Mouse (Mus musculus) heart, embryonic 14.5 days (tissue): ENCODE results near the gene Cnpy2. TPM values are rescaled to one million over a fixed set of nuclear protein-coding genes. Genes with fewer than 3 reads are reported as not detected.

Source experiments
- ATAC-seq: fragments of 200-750 bp; cut with Nextera tagmentation; 2 replicates; pipeline ENCODE4 v1.8.0; 2017; ENCODE audit warnings: low read depth, moderate TSS enrichment; ENCODE audit not compliant: insufficient number of reproducible peaks, insufficient read depth, low FRiP score
- H3K27ac ChIP-seq, 2 experiments: fragments of 200-500 bp in 1 of 2; fragments of 300-500 bp in 1 of 2; sonication (generic) in 1 of 2; replicated peaks in 1 of 2; 2 replicates each; pipeline ENCODE4 v1.5.1; 2012 to 2014; ENCODE audit warnings: low read depth in 2 of 2, low read length in 2 of 2, control low read depth in 1 of 2, mild to moderate bottlenecking in 1 of 2, mixed read lengths in 1 of 2; ENCODE audit not compliant: control insufficient read depth in 1 of 2, insufficient read depth in 1 of 2
- H3K27me3 ChIP-seq: fragments of 300-500 bp; sonication (generic); 2 replicates; pipeline ENCODE4 v1.6.1; 2014; ENCODE audit warnings: mild to moderate bottlenecking, low read length, control low read depth; ENCODE audit not compliant: control insufficient read depth, insufficient read depth
- H3K36me3 ChIP-seq: fragments of 300-500 bp; sonication (generic); 2 replicates; pipeline ENCODE4 v1.6.1; 2014; ENCODE audit warnings: mild to moderate bottlenecking, control low read depth, low read length, mixed read lengths; ENCODE audit not compliant: control insufficient read depth, insufficient read depth
- H3K4me1 ChIP-seq, 2 experiments: fragments of 200-500 bp in 1 of 2; fragments of 300-500 bp in 1 of 2; sonication (generic) in 1 of 2; 2 replicates each; pipeline ENCODE4 v1.6.1; 2012 to 2014; ENCODE audit warnings: low read length in 2 of 2, control low read depth in 1 of 2, mixed read lengths in 1 of 2; ENCODE audit not compliant: control insufficient read depth in 2 of 2, insufficient read depth in 2 of 2
- H3K4me2 ChIP-seq: fragments of 300-500 bp; sonication (generic); 2 replicates; pipeline ENCODE4 v1.6.1; 2014; ENCODE audit warnings: mild to moderate bottlenecking, low read length
- H3K4me3 ChIP-seq, 2 experiments: fragments of 200-500 bp in 1 of 2; fragments of 300-500 bp in 1 of 2; sonication (generic) in 1 of 2; 2 replicates each; pipeline ENCODE4 v1.5.1; 2012 to 2014; ENCODE audit warnings: low read length in 2 of 2, mild to moderate bottlenecking in 2 of 2, control low read depth in 1 of 2, low read depth in 1 of 2, moderate library complexity in 1 of 2; ENCODE audit not compliant: control insufficient read depth in 1 of 2, insufficient read depth in 1 of 2
- H3K9ac ChIP-seq: fragments of 300-500 bp; sonication (generic); 2 replicates; pipeline ENCODE4 v1.6.1; 2014; ENCODE audit warnings: mild to moderate bottlenecking, low read length
- H3K9me3 ChIP-seq: fragments of 300-500 bp; sonication (generic); 2 replicates; pipeline ENCODE4 v1.6.1; 2016; ENCODE audit warnings: low read length, control low read depth; ENCODE audit not compliant: control insufficient read depth
- WGBS: fragments of 180-500 bp; shearing (Covaris S2); extraction: QIAGEN DNeasy Blood & Tissue Kit; methylation state at CpG from one replicate; pipeline ENCODE4 v1.1.7; 2014; 5-methylcytosine and 5-hydroxymethylcytosine counted together
- polyA plus RNA-seq: library from polyadenylated mRNA; unstranded; fragments of >200 nt; fragmentation: Nextera tagmentation; extraction: Ambion mirVana; gene quantifications from 2 replicates; pipeline ENCODE4 v1.2.1, GENCODE M21; 2014

The Cnpy2 gene
- polyA plus RNA-seq, 1 experiment from 2014 or later: 243 TPM

DNA sequence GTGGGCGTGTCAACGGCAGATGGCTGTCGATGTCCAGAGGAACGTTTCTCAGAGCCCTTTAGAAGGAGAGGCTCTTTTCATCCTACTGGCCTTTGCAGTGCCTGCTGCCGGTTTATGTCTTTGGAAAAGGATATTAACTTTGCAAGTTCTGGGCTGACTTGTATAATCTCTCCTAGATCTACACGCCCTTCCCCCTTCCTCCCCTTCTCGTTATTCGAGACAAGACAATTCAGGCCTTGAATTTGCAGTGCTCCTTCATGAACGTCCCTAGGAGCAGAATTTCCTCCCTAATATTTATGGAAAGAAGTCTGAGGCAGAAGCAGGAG lies 46.9 kb downstream of the Cnpy2 start:
- Histone ChIP-seq H3K4me1 (peaks cover 8 to 16% of the 10 kb centered on the region in 2 experiments), H3K36me3 (peaks cover 13% of the 10 kb centered on the region), H3K9ac (peak overlapping the region; percentile 78), H3K4me3 (peak overlapping the region; percentile 68 to 69), H3K9me3 (no peaks in the 10 kb centered on the region), H3K4me2 (peak overlapping the region; percentile 89), H3K27ac (peak overlapping the region; percentile 88 to 90), H3K27me3 (no peaks in the 10 kb centered on the region)
- no peak for ATAC-seq
- WGBS: 8% methylated on average over 9 of the region's 9 CpGs

DNA sequence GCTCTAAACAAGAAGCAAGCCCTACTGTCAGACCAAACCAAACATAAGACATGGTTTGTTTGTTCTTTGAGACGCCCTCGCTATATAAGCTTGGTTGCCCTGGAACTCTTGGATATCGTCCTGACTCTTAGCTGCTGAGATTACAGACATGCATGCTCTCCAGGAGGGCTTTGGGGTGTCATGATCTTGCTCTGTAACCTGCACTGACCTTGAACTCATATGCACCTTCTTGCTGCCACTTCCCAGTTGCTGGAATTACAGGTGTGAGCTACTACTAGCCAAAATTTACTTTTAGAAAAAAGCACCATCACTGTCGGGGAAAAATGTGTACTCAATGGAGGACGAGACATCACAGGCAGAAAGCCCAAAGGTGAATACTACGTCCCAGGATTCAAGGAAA lies 47.3 kb downstream of the Cnpy2 start:
- peak overlapping the region; percentile 89 for H3K4me2 ChIP-seq
- H3K9me3 ChIP-seq: no peaks in the 10 kb centered on the region
- peak overlapping the region; percentile 68 to 69; a peak in 3 of 4 replicates for H3K4me3 ChIP-seq
- ATAC-seq: no peak
- H3K9ac ChIP-seq: peak overlapping the region; percentile 78
- peak overlapping the region in 1 of 2 experiments; percentile 88; a peak in 3 of 4 replicates for H3K27ac ChIP-seq
- 78% methylated on average over 6 of the region's 6 CpGs for whole genome bisulfite sequencing
- H3K36me3 ChIP-seq: peaks cover 9% of the 10 kb centered on the region
- H3K4me1 ChIP-seq: peaks cover 8 to 16% of the 10 kb centered on the region in 2 experiments
- no peaks in the 10 kb centered on the region for H3K27me3 ChIP-seq

DNA sequence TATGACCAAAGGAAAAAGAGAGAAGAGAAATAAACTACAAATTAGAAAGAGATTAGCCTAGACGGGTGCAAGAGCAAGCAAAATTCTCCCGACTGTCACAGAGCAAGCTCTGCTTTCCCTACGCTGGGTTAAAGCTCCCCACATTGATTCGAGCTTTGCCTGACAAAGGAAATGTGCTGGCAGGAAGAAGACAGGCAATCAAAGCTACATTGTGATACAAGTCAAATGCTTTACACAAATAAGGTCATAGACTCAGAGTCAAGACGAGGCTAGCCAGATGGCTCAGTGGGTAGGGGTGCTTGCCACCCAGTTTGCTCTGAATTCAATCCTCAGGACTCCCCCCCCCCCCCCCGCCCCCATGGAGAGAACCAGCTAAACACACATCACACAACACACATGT lies 47.8 kb downstream of the Cnpy2 start:
- no peak overlapping the region for H3K9ac ChIP-seq
- 60% methylated on average over 5 of the region's 6 CpGs for WGBS

DNA sequence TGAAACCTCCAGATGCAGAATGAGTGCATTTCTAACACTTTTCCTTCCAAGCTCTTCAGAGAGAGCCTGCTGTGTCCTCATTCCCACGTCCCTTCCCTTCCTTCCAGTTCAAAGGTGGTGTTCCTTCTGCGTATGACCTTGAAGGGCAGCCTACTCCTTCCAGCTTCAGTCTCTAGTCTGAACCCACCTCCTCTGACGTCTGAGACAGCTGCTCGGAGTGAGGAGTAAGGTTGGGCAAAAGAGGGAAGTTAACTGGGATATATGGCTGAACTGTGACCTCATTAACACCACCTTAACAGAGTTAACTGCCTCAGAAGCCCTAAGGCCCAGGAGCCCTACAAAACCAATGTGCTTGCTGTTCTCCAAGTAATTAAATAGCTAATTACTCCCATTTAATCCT lies 48.3 kb downstream of the Cnpy2 start:
- Histone ChIP-seq H3K27ac (no peak overlapping the region; a peak in 1 of 4 replicates), H3K4me1 (peaks cover 8 to 16% of the 10 kb centered on the region in 2 experiments), H3K9me3 (no peaks in the 10 kb centered on the region), H3K27me3 (no peaks in the 10 kb centered on the region), H3K36me3 (no peaks in the 10 kb centered on the region), H3K4me2 (no peak overlapping the region), H3K9ac (no peak overlapping the region), H3K4me3 (no peak overlapping the region)
- 56% methylated on average over 4 of the region's 4 CpGs for WGBS
- ATAC-seq: no peak

More for the DNA sequence above, 47.8 kb downstream of the Cnpy2 start:
- Histone ChIP-seq H3K4me3 (no peak overlapping the region), H3K36me3 (peaks cover 6% of the 10 kb centered on the region), H3K27me3 (no peaks in the 10 kb centered on the region), H3K27ac (0 out of 4 replicates have a peak overlapping the region, but pooled peaks of 1 of the 2 experiments have one; percentile 88), H3K4me1 (peaks cover 8 to 16% of the 10 kb centered on the region in 2 experiments), H3K9me3 (no peaks in the 10 kb centered on the region), H3K4me2 (no peak overlapping the region)
- ATAC-seq: no peak

DNA sequence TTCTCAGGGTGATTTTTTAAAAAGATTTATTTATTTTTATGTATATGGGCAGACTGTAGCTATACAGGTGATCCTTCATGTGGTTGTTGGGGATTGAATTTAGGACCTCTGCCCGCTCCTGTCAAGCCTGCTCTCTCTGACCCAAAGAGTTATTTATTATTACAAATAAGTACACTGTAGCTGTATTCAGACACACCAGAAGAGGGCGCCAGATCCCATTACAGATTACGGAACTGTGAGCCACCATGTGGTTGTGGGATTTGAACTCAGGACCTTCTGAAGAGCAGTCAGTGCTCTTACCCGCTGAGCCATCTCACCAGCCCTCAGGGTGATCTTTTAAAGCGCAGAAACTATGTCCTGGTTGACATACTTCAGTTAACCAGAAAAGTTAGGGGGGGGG lies 49.9 kb downstream of the Cnpy2 start:
- Histone ChIP-seq H3K36me3 (no peaks in the 10 kb centered on the region), H3K27ac (no peak overlapping the region), H3K9me3 (no peaks in the 10 kb centered on the region), H3K4me2 (no peak overlapping the region), H3K4me1 (peaks cover 11 to 20% of the 10 kb centered on the region in 2 experiments), H3K9ac (no peak overlapping the region), H3K4me3 (no peak overlapping the region), H3K27me3 (no peaks in the 10 kb centered on the region)
- 79% methylated on average over 5 of the region's 5 CpGs for WGBS
- no peak for ATAC-seq

DNA sequence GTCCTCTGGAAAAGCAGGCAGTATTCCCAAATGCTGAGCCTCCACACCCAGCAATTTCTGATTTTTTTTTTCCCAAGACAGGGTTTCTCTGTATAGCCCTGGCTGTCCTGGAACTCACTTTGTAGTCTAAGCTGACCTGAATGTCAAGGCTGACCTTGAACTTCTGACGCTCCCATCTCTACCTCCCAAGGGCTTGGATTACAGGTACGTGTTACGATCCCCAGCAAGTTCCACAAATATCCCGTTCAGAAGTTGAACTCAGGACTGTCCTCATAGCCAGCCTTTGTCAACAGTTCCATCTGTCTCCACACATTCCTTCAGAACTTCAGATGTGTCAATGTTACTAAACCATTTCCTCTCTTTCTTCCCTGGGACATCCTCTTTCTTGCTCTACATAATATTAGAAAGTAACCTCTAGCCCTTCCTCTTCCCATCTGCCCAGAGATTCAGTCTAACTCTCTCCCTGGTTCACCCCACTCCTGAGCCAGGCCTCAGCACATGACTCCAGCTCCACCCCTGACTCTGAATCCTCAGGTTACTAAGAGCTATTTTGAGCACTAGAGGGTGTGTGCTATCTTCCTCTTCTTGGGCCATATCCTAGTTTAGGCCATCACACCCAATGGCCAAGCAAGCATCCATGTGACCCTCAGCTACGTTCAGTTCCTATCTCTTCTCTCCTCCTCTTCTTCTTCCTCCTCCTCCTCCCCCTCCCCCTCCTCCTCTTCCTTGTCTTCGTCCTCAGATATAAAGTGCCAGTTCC lies 50.9 kb downstream of the Cnpy2 start:
- Histone ChIP-seq H3K9ac (no peak overlapping the region), H3K36me3 (no peaks in the 10 kb centered on the region), H3K4me3 (no peak overlapping the region), H3K4me1 (peaks cover 10 to 19% of the 10 kb centered on the region in 2 experiments), H3K4me2 (no peak overlapping the region), H3K27ac (peak overlapping the region; percentile 49 to 55; a peak in 3 of 4 replicates), H3K9me3 (no peaks in the 10 kb centered on the region), H3K27me3 (no peaks in the 10 kb centered on the region)
- WGBS: 44% methylated on average over 6 of the region's 6 CpGs
- no peak for ATAC-seq

DNA sequence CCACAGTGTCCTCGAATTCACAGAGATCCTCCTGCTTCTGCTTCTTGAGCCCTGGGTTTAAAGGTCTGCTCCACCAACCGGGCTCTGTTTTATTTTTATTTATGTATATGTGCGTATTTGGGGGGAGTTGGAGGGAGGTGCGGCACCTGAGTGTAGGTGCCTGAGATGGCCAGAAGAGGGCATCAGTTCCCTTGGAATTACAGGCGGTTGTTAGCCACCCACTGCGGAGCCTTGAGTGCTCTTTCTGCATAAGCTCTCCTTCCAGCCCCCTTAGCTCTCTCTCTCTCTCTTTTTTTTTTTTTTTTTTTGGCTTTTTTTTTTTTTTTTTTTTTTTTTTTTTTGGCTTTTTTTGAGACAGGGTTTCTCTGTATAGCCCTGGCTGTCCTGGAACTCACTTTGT lies 52.1 kb downstream of the Cnpy2 start:
- 83% methylated on average over 6 of the region's 6 CpGs for WGBS
- no peak overlapping the region for H3K4me3 ChIP-seq
- no peaks in the 10 kb centered on the region for H3K27me3 ChIP-seq
- no peak overlapping the region for H3K4me2 ChIP-seq
- peaks cover 10 to 24% of the 10 kb centered on the region in 2 experiments for H3K4me1 ChIP-seq
- H3K9ac ChIP-seq: no peak overlapping the region
- no peak for ATAC-seq
- H3K36me3 ChIP-seq: peaks cover 11% of the 10 kb centered on the region
- H3K9me3 ChIP-seq: no peaks in the 10 kb centered on the region
- H3K27ac ChIP-seq: no peak overlapping the region

DNA sequence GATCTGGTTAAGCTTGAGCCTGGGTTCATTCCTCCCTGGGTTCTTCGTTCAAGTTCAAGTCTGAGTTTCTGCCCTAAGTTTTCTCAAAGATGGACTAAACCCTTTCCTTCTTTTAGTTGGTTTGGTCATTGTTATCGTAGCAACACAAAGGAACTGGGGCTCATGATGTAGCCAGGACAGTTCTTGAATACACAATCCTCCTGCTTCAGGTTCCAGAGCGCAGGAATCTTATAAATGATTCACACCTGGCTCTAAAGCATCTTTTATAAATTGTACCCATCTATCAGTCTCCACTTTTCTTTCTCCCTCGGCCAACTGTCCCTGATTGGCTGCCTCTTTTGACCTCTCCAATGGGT lies 53.8 kb downstream of the Cnpy2 start:
- WGBS: 54% methylated on average over 4 of the region's 4 CpGs
- no peaks in the 10 kb centered on the region for H3K9me3 ChIP-seq
- H3K4me2 ChIP-seq: peak overlapping the region; percentile 90
- no peaks in the 10 kb centered on the region for H3K27me3 ChIP-seq
- peak overlapping the region; percentile 58 to 84; a peak in 2 of 4 replicates for H3K4me3 ChIP-seq
- peak overlapping the region; percentile 95 for H3K9ac ChIP-seq
- H3K4me1 ChIP-seq: peaks cover 10 to 20% of the 10 kb centered on the region in 2 experiments
- H3K36me3 ChIP-seq: peaks cover 27% of the 10 kb centered on the region
- no peak for ATAC-seq
- peak overlapping the region; percentile 93 for H3K27ac ChIP-seq
